Mouse (Mus musculus): Measurements from ENCODE around the gene Fam208a.

The Fam208a gene

GRCm38 (mm10) chr14:27428573-27428972 lies at the start of gene Fam208a:
Gene Fam208a (plus strand): TSS chr14:27428834.
- DNase-seq: peak; percentile 90 to 92

- no peak for DNase-seq
These were observed 49.2 kb upstream of the Fam208a start for GRCm38 (mm10) chr14:27379404-27379803.

GRCm38 (mm10) chr14:27381459-27381858 lies 47.2 kb upstream of the Fam208a start:
- DNase-seq: no peak

- DNase-seq: no peak
These were observed 45.3 kb upstream of the Fam208a start for GRCm38 (mm10) chr14:27383321-27383830.

GRCm38 (mm10) chr14:27384143-27384542 lies 44.5 kb upstream of the Fam208a start:
- no peak for DNase-seq

- no peak for DNase-seq
These were observed 40.0 kb upstream of the Fam208a start for GRCm38 (mm10) chr14:27388616-27389015.

- no peak for DNase-seq
These were observed 38.9 kb upstream of the Fam208a start for GRCm38 (mm10) chr14:27389722-27390121.

- DNase-seq: no peak
These were observed 38.0 kb upstream of the Fam208a start for GRCm38 (mm10) chr14:27390663-27391062.

GRCm38 (mm10) chr14:27391776-27392308 lies 36.8 kb upstream of the Fam208a start:
- DNase-seq: no peak

- no peak for DNase-seq
These were observed 36.0 kb upstream of the Fam208a start for GRCm38 (mm10) chr14:27392660-27393059.

- no peak for DNase-seq
These were observed 34.8 kb upstream of the Fam208a start for GRCm38 (mm10) chr14:27393806-27394205.

- DNase-seq: no peak
These were observed 32.2 kb upstream of the Fam208a start for GRCm38 (mm10) chr14:27396424-27396823.

- DNase-seq: no peak
These were observed 31.1 kb upstream of the Fam208a start for GRCm38 (mm10) chr14:27397526-27397925.

GRCm38 (mm10) chr14:27400495-27400894 lies 28.1 kb upstream of the Fam208a start:
- DNase-seq: no peak

GRCm38 (mm10) chr14:27401717-27402278 lies 26.8 kb upstream of the Fam208a start:
- DNase-seq: no peak

GRCm38 (mm10) chr14:27402332-27403250 lies 26.0 kb upstream of the Fam208a start:
- peak in 1 of 2 experiments; percentile 39 for DNase-seq

GRCm38 (mm10) chr14:27405452-27405851 lies 23.2 kb upstream of the Fam208a start:
- DNase-seq: peak in 1 of 2 experiments; percentile 46

- no peak for DNase-seq
These were observed 22.7 kb upstream of the Fam208a start for GRCm38 (mm10) chr14:27405947-27406346.

- DNase-seq: no peak
These were observed 20.4 kb upstream of the Fam208a start for GRCm38 (mm10) chr14:27408240-27408639.

GRCm38 (mm10) chr14:27409662-27410061 lies 19.0 kb upstream of the Fam208a start:
- no peak for DNase-seq

GRCm38 (mm10) chr14:27411492-27411891 lies 17.1 kb upstream of the Fam208a start:
- DNase-seq: no peak

GRCm38 (mm10) chr14:27412699-27413098 lies 15.9 kb upstream of the Fam208a start:
- DNase-seq: no peak

GRCm38 (mm10) chr14:27413961-27414360 lies 14.7 kb upstream of the Fam208a start:
- DNase-seq: no peak

GRCm38 (mm10) chr14:27420816-27421215 lies 7.8 kb upstream of the Fam208a start:
- DNase-seq: no peak

Data from thymus, adult 18-20 months (tissue).